ENCODE assay signal across 8 mouse cellular contexts in genomic region chr17:49614577-49615235, GRCm38 (mm10). TPM values are rescaled to one million over a fixed set of nuclear protein-coding genes. Genes with fewer than 3 reads are reported as not detected.
DNase-seq lines count a peak whose midpoint lies in the region; ATAC-seq and TF ChIP-seq lines count a peak whose summit lies in the region.

Gene Kif6, plus strand, starts transcription at chr17:49615136.

- H3K79me3 ChIP-seq in C2C12 (ENCODE audit: low read depth): no peaks in the 10 kb centered on the region

- WGBS in forebrain, embryonic 14.5 days: 2% methylated on average over 27 of the region's 27 CpGs
- WGBS in heart, embryonic 16.5 days: 2% methylated on average over 27 of the region's 27 CpGs
- 3% methylated on average over 27 of the region's 27 CpGs for WGBS in liver, adult 2 months
- WGBS in neural tube, embryonic 11.5 days: 2% methylated on average over 27 of the region's 27 CpGs

- no peak within 1 kb of the TSS for H3K4me3 ChIP-seq in C2C12 (ENCODE audit: insufficient read depth, poor library complexity, severe bottlenecking)
- peak within 1 kb of the TSS; percentile 60 for H3K4me3 ChIP-seq in forebrain, embryonic 14.5 days (ENCODE audit: low read depth, low read length)
- H3K4me3 ChIP-seq in heart, embryonic 16.5 days (ENCODE audit: low read length): peak within 1 kb of the TSS; percentile 71
- H3K4me3 ChIP-seq in liver, adult 2 months (ENCODE audit: insufficient read depth, low read depth, low read length): peak within 1 kb of the TSS; percentile 51
- peak within 1 kb of the TSS; percentile 52 for H3K4me3 ChIP-seq in neural tube, embryonic 11.5 days (ENCODE audit: low read depth, low read length)

- peak within 1 kb of the TSS; percentile 53 for H3ac ChIP-seq in C2C12 (ENCODE audit: control insufficient read depth, insufficient read length, low read depth)

- H3K27ac ChIP-seq in forebrain, embryonic 14.5 days (ENCODE audit: low read depth, low read length): peak within 1 kb of the TSS; percentile 44; the same call in 1 of the 2 replicates
- peak within 1 kb of the TSS; percentile 36; the same call in 1 of the 2 replicates for H3K27ac ChIP-seq in heart, embryonic 16.5 days (ENCODE audit: low read length)
- H3K27ac ChIP-seq in liver, adult 2 months (replicated peaks; ENCODE audit: insufficient read depth, low read depth, low read length): no peak within 1 kb of the TSS
- H3K27ac ChIP-seq in neural tube, embryonic 11.5 days (ENCODE audit: low read depth, low read length): no peak within 1 kb of the TSS

- 0 out of 2 replicates have a peak, but pooled peaks cover 5% of the 10 kb centered on the region for H3K4me1 ChIP-seq in forebrain, embryonic 14.5 days (ENCODE audit: control insufficient read depth, insufficient read depth, low read length)
- peaks cover 5% of the 10 kb centered on the region for H3K4me1 ChIP-seq in heart, embryonic 16.5 days (ENCODE audit: control insufficient read depth, insufficient read depth, low read length)
- 0 out of 2 replicates have a peak, but pooled peaks cover 4% of the 10 kb centered on the region for H3K4me1 ChIP-seq in liver, adult 2 months (ENCODE audit: control insufficient read depth, insufficient read depth, low read length)
- peaks cover 2% of the 10 kb centered on the region; the same call in 1 of the 2 replicates for H3K4me1 ChIP-seq in neural tube, embryonic 11.5 days (ENCODE audit: control insufficient read depth, insufficient read depth, low read length)

- no peaks in the 10 kb centered on the region for H3K36me3 ChIP-seq in C2C12 (ENCODE audit: control insufficient read depth, insufficient read depth)
- H3K36me3 ChIP-seq in forebrain, embryonic 14.5 days (ENCODE audit: control insufficient read depth, insufficient read depth, low read length): no peaks in the 10 kb centered on the region
- H3K36me3 ChIP-seq in heart, embryonic 16.5 days (ENCODE audit: control insufficient read depth, insufficient read depth): no peaks in the 10 kb centered on the region
- H3K36me3 ChIP-seq in liver, adult 2 months (ENCODE audit: control insufficient read depth, insufficient read depth, low read length): no peaks in the 10 kb centered on the region
- no peaks in the 10 kb centered on the region for H3K36me3 ChIP-seq in neural tube, embryonic 11.5 days (ENCODE audit: control insufficient read depth, insufficient read depth, low read length)

- no peak for TF ChIP-seq CTCF in C2C12 (IDR thresholded peaks at IDR 0.05; ENCODE audit: control insufficient read depth, insufficient read depth, insufficient read length)
- TF ChIP-seq CTCF in liver, adult 2 months (IDR thresholded peaks at IDR 0.05; ENCODE audit: low read depth, low read length): no peak

- no peaks in the 10 kb centered on the region for H3K79me2 ChIP-seq in C2C12 (ENCODE audit: control insufficient read depth, insufficient read depth)
- no peaks in the 10 kb centered on the region for H3K79me2 ChIP-seq in liver, adult 2 months (ENCODE audit: control insufficient read depth, insufficient read depth, low read length)

- peak within 1 kb of the TSS; percentile 64 for H3K9ac ChIP-seq in forebrain, embryonic 14.5 days (ENCODE audit: low read length)
- H3K9ac ChIP-seq in heart, embryonic 16.5 days (ENCODE audit: low read length): peak within 1 kb of the TSS; percentile 72
- peak within 1 kb of the TSS; percentile 46; the same call in 1 of the 2 replicates for H3K9ac ChIP-seq in liver, adult 2 months (ENCODE audit: low read depth, low read length)
- H3K9ac ChIP-seq in neural tube, embryonic 11.5 days (ENCODE audit: low read length): peak within 1 kb of the TSS; percentile 35

- TF ChIP-seq POLR2A in liver, adult 2 months (IDR thresholded peaks at IDR 0.05; ENCODE audit: extremely low read depth, insufficient read depth, low read length): no peak

- peak within 1 kb of the TSS; percentile 95 for H3K4me2 ChIP-seq in forebrain, embryonic 14.5 days (ENCODE audit: low read length)
- peak within 1 kb of the TSS; percentile 99 for H3K4me2 ChIP-seq in heart, embryonic 16.5 days (ENCODE audit: low read depth, low read length)
- H3K4me2 ChIP-seq in neural tube, embryonic 11.5 days (ENCODE audit: low read depth): peak within 1 kb of the TSS; percentile 69

- no peaks in the 10 kb centered on the region for H3K27me3 ChIP-seq in C2C12 (ENCODE audit: control insufficient read depth, insufficient read depth, insufficient read length)
- no peaks in the 10 kb centered on the region for H3K27me3 ChIP-seq in forebrain, embryonic 14.5 days (replicated peaks; ENCODE audit: control insufficient read depth, insufficient read depth, low read length)
- H3K27me3 ChIP-seq in heart, embryonic 16.5 days (ENCODE audit: control insufficient read depth, insufficient read depth, low read length): no peaks in the 10 kb centered on the region
- H3K27me3 ChIP-seq in liver, adult 2 months (ENCODE audit: control insufficient read depth, insufficient read depth, low read length): peaks cover 4% of the 10 kb centered on the region; the same call in 1 of the 2 replicates
- H3K27me3 ChIP-seq in neural tube, embryonic 11.5 days (ENCODE audit: control insufficient read depth, insufficient read depth, low read length): no peaks in the 10 kb centered on the region

- ATAC-seq in cerebellum, adult (ENCODE audit: insufficient number of reproducible peaks, low FRiP score, low TSS enrichment): peak; percentile 97
- ATAC-seq in forebrain, embryonic 14.5 days: peak; percentile 99
- ATAC-seq in heart, embryonic 16.5 days (replicated peaks; ENCODE audit: extremely low read depth, insufficient read depth, low FRiP score): peak; percentile 94
- ATAC-seq in neural tube, embryonic 11.5 days (ENCODE audit: insufficient read depth, low FRiP score, low TSS enrichment): peak; percentile 96

- no peaks in the 10 kb centered on the region for H3K9me3 ChIP-seq in forebrain, embryonic 14.5 days (replicated peaks; ENCODE audit: control insufficient read depth, low read length)
- H3K9me3 ChIP-seq in heart, embryonic 16.5 days (replicated peaks; ENCODE audit: control insufficient read depth, low read length): no peaks in the 10 kb centered on the region
- H3K9me3 ChIP-seq in neural tube, embryonic 11.5 days (ENCODE audit: control insufficient read depth, low read length): no peaks in the 10 kb centered on the region; the same call in 1 of the 2 replicates

- peak; percentile 90 for DNase-seq in forebrain, embryonic 14.5 days (ENCODE audit: low spot score)
- DNase-seq in kidney, postnatal 14 days: peak; percentile 85
- DNase-seq in liver, adult 2 months (ENCODE audit: extremely low read depth, low read depth, low spot score): peak; percentile 22
- peak; percentile 91 for DNase-seq in neural tube, embryonic 11.5 days (ENCODE audit: low spot score)
- DNase-seq in thymus, adult 18-20 months: peak; percentile 16 to 26

TF ChIP-seq in C2C12, 6 proteins besides CTCF, POLR2A, EP300 and RAD21:
- no peak for TF ChIP-seq USF1 (IDR thresholded peaks at IDR 0.05; ENCODE audit: low read depth)
- no peak for TF ChIP-seq MYOD1 (IDR thresholded peaks at IDR 0.05; ENCODE audit: control insufficient read depth, insufficient read length, low read depth)
- no peak for TF ChIP-seq MYOG (IDR thresholded peaks at IDR 0.05; ENCODE audit: control insufficient read depth, extremely low read depth, insufficient read length)
- TF ChIP-seq FOSL1 (IDR thresholded peaks at IDR 0.05; ENCODE audit: insufficient read depth, low read length, poor library complexity, severe bottlenecking): no peak
- no peak for TF ChIP-seq CEBPB (IDR thresholded peaks at IDR 0.05; ENCODE audit: low read depth)
- TF ChIP-seq MAX (IDR thresholded peaks at IDR 0.05): no peak
TF ChIP-seq in C2C12: peak in this region for 0.

RNA-seq across cellular contexts. Expression of gene Kif6, which starts in this region (rescaled TPM):
- 0.27 TPM for polyA plus RNA-seq in C2C12 (2012; fragmentation: generic; extraction: Trizol)
- 1.2 and 2.7 TPM in 2 replicates for polyA plus RNA-seq in forebrain, embryonic 14.5 days (2014; fragmentation: Nextera tagmentation; extraction: Ambion mirVana)
- polyA plus RNA-seq in heart, embryonic 16.5 days (2015; fragmentation: Nextera tagmentation; extraction: Ambion mirVana): 2.6 and 2.7 TPM in 2 replicates
- not detected in 2 replicates for total RNA-seq in liver, adult 2 months (2014; rRNA removed)
- not detected in 2 replicates for polyA plus RNA-seq in liver, adult 2 months (2012; rRNA removed)
- polyA plus RNA-seq in neural tube, embryonic 11.5 days (2014; fragmentation: Nextera tagmentation; extraction: Ambion mirVana): 3.5 and 4.0 TPM in 2 replicates

Comparison
In these comparisons a context has a peak if more than half of its experiments do, and no peak if none do; other contexts are left out.
1. Peak in DNase-seq, H3K4me3 ChIP-seq and H3K9ac ChIP-seq in liver, adult 2 months; RNA of the gene not detected or under 1 TPM.
2. DNase-seq: peak in every context shown above with its lines; median percentile 91 in neural tube, embryonic 11.5 days; 90 in forebrain, embryonic 14.5 days; 85 in kidney, postnatal 14 days; 22 in liver, adult 2 months; 21 in thymus, adult 18-20 months.
3. H3K27ac ChIP-seq: peak in forebrain, embryonic 14.5 days (single experiment) and heart, embryonic 16.5 days (single experiment); none in liver, adult 2 months (single experiment) and neural tube, embryonic 11.5 days (single experiment).
4. Peak in every context shown above with its lines, with median percentiles within 50 percentile points of each other: ATAC-seq, H3K4me2 ChIP-seq and H3K9ac ChIP-seq.